Mouse (Mus musculus) cerebellum, adult 2 months (tissue): ENCODE measurements around the gene Mpdu1.

Experiments
- CTCF ChIP-seq: fragments of 200-500 bp; IDR thresholded peaks from 2 replicates; pipeline ENCODE4 v1.5.1; 2011; ENCODE audit warnings: low read depth, mild to moderate bottlenecking, control low read depth, low read length, moderate library complexity, borderline replicate concordance; ENCODE audit not compliant: insufficient read depth
- POLR2A ChIP-seq: fragments of 200-500 bp; IDR thresholded peaks from 2 replicates; pipeline ENCODE4 v1.6.1; 2011; ENCODE audit warnings: low read length, control low read depth, borderline replicate concordance; ENCODE audit not compliant: insufficient read depth

DNA sequence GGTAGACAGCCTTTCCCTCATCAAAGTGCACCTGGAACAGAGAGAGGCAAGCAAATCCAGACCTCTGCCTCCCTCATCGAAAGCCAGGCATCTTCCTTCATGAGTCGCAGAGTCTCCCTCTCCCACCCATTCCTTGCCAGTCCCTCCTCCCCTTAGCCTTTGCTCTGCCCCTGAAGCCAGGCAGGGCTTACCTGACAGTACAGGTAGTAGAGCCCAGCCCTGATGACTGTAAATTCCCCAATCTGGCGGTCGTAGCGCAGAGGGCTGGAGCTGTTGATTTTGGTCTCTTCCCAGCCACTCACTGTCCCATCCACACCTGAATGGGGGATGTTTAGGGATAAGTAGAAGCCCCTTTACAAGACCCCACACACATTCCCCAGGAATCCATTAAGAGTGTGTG lies 24.6 kb upstream of the Mpdu1 start:
- TF ChIP-seq CTCF (no peak), POLR2A (no peak)
